Mouse (Mus musculus): ENCODE measurements around the gene Myom3.

Myom3 gene

DNA sequence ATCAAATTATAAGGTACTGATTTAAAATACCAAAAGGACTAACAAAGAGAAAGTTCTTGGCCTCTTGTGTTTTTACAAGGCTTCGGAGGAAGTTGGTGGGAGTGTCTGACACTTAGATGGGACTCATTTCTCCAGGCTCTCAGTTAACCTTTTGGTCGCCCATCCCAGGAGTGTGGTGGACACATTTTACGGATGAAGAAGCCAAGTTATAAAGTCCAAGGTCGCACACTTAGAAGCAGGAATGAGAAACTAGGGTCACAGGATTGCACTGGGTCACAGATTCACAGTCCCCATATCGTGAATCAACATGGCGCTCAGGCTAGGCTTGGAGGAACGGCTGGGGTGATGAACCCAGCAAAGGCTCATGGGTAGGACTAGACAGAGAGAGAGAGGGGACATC is 2.1 kb downstream of the Myom3 start:
- no peak for DNase-seq

DNA sequence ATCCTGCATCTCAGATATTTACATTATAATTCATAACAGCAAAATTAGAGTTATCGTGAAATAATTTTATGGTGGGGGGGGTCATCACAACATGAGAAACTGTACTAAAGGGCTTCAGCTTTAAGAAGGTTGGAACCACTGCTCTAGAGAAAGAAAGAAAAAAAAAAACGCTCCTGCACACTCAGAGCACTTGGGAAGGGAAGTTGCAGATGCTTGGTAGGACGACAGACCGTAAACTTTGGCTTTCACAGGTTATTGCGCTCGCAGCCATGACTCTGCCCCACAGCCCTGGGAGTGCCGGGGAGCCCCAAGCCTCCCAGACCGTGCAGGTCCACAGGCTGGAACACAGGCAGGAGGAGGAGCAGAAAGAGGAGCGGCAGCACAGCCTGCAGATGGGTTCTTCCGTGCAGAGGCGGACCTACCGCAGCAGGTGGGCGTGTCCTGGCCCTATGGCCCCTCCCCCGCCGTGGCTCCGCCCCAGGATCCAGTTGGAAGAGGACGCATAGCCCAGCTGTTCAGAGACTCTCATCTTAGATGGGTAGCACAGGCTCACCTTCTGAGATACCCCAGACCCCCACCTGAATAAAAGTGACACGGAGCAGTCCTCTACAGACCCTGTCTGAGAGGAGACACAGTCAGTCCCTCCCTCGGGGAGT is 2.9 kb downstream of the Myom3 start:
- DNase-seq, result no peak

DNA sequence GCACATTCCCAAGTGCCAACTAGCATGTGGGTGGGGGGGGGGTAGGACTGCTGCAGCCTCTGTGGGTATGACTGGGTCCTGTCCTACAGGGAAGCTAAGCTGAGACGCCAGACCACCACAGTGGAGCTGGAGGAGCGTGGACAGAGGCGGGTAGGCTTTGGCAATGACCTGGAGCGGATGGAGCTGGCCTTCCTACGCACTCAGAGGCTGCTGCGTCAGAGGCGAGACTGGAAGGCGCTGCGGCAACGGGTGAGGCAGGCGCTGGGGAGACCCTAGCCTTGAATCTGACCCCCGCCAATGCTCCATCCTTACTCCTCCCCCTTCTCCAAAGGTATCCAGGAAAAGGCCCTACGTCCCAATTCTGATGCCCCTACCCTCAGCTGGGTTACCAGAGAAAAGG is 5.2 kb downstream of the Myom3 start:
- DNase-seq, result no peak

DNA sequence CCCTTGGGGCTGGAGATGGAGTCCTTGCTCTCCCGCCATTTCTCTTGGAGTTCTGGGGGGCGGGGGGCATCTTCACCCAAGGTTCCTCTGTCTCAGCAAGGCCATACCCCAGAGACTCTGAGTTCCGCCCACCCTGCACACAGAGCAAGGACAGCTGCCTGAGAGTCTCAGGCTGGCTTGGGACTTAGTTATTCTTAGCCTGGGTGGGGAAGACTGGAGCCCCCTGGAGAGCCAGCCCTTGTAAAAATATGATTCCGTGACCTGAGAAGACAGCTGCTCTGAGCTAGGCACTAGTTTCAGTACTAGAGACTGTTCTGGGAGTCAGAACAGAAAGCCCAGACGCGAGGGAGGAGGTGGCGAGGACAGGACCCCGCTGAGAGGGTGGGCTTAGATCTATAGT is 6.2 kb downstream of the Myom3 start:
- DNase-seq, result no peak

DNA sequence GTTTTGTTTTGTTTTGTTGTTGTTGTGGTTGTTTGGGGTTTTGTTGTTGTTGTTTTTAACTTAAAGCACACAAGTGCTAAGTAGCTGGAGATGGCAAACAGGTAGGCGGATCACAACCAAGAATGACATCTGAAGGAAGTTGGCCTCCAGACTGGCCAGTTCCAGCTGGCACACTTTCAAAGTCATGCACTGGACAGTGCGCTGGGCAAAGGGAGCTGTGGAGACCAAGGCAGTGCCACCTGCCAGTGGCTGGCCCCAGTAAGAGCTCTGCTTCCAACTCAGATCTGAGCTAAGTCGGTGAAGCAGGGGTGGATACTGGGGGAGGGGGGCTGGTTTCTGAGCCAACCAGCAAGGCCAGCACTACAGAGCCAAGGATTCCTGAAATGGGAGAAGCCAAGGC is 7.5 kb downstream of the Myom3 start:
- no peak for DNase-seq

DNA sequence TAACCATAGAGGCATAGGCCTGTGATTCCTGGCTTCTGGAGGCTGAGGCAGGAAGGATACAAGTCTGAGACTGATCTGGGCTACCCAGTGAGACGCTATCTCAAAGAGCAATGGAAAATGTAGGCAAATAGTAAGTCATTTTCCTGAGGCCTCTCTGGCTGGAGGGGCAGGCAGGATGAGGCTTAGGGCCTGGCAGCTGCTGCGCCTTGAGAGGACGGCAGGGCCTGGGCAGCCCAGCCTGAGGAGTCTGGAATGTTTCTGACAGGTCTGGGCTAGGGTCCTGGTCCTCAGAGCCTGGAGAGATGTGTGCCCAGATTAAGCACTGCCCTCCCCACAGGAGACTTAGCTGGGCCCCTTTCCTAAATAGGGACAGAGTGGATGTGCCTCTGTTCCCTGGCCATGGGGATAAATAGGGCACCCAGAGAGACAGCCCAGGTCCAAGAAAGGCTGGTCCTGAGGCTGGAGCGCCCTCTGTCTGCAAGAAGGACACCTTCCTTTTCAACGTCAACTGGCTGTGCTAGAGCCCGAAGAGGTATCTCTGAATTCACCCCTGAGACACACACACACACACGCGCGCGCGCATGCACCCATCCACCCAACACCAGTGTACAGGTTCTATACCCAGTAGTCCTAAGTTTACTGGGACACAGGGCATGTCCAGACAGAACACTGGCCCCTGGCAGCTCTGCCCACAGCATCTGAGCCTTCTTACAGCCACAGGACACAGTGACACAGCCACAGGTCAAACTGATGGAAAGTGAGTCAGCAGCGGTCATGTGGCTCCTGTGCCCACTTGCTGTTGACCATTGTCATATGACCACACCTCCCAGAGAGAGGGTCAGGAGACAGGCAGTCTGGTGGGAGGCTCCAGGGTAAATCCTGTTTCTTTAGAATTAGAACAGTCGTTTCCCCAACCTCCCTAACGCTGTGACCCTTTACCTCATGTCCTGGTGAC is 9.3 kb downstream of the Myom3 start:
- DNase-seq, result peak; percentile 13

DNA sequence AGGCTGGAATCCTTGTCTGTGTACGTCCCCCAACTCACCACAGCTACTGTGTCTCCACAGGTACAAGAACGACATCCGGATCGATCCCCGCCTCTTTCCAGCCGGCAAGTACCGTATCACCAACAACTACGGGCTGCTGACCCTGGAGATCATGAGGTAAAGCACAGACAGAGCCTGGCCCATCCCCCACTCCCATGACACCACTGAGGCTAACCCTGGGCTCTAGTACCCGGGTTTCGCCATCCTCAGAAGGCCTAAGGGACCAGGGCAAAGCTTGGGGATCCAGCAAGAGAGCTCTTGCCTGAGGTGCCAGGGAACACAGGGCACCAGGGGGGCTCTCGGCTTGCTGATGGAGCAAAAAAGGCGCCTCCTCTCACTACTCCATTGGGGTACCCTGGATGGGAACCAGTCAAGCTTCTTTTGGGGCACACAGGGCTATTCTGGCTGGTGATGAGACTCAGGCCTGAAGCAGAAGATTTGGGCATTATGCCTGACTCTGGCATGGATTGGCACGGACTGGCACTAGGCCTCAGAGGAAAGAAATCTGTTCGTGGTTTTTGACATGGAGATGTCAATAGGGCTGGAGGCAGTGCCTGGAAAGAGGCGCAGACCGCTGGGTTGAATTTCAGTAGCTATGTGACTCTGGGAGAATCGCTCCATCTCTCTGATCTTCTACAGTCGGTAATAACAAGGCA is 11.2 kb downstream of the Myom3 start:
- no peak for DNase-seq

DNA sequence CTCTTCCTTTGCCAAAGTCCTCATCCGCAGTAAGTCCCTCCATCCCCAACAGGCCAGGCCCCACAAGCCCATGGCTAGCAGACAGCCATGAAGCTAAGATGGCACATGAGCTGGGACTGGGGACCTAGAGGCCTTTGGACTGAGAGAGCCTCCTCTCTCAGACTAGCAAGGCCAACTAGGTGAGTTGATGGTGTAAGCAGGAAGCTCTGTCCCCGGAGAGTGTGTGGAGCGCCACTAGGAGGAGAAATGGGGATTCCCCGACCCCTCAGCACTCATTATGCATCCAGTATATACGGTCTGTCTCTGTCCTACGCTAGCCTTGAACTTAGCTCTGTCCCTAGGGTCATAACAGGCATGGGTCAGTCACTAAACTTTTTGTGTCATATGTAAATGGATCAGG is 12.1 kb downstream of the Myom3 start:
- DNase-seq, result no peak

DNA sequence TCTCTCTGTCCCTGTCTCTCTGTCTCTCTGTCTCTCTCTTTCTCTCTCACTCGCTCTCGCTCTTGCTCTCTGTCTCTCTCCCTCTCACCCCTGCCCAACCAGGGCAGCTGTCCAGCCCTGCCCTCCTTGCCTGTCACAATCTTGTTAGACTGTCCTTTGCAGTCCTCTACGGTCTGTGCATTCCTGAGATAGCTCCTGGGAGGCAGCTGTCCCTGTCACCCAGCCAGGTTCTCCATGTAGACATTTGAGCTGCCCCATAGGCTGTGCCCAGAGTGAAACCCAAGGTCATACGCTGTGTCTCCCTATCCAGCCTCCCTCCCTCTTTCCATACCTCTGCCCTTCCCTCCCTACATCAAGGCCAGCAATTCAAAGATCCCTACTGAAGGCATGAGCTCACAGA is 13.2 kb downstream of the Myom3 start:
- no peak for DNase-seq

DNA sequence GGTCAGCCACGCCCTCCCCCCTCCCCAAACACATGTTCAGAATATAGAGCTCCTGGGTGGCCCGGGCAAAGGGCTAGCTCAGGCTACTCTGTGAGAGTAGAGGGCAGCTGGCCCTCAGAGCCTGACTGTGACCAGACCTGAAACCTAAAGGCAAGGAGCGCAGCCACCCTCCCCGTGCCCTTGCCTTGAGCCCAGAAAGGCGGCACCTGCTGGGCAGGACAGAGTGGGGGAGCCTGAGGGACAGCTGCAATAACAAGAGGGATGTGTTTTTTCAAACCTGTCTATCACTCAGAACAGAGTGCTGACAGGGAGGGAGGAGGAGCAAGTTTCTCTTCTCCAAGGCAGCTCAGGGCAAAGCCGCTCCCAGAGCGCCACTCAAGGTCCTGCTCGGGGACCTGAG is 15.0 kb downstream of the Myom3 start:
- DNase-seq, result no peak

DNA sequence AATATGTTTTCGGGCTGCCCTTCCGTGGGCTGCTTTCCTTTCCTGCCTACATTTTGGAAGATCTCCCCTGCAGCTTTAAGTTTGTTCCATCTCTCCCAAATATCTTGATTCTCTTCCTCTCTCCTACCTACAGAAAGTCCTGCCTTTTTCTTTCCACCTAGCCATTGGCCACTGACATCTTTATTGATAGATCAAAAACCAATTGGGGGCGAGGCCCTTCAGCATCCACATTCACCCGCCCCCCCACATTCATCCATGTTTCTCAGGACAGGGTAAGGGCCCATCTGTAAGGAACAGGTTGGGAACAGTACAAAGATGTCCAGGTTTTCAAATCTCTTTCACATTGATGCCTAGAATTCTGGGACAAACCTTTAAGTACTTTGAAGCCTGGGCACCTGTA is 17.3 kb downstream of the Myom3 start:
- no peak for DNase-seq

DNA sequence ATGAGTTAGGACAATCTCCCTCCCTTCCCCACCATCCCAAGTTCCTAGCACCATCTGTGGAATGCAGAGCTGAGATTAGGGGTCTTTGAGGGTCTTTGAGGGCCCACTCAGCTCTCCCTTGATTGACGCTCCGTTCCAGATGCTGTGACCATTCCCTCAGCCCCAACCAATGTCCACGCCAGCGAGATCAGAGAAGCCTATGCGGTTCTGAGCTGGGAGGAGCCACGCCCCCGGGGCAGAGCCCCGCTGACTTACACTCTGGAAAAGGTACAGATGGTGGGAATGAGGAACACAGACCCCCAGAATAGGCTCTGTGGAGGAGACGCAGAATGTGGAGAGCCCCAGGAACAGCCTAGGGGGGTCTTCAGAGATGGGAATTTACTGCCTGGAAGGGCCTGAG is 20.1 kb downstream of the Myom3 start:
- DNase-seq, result no peak

DNA sequence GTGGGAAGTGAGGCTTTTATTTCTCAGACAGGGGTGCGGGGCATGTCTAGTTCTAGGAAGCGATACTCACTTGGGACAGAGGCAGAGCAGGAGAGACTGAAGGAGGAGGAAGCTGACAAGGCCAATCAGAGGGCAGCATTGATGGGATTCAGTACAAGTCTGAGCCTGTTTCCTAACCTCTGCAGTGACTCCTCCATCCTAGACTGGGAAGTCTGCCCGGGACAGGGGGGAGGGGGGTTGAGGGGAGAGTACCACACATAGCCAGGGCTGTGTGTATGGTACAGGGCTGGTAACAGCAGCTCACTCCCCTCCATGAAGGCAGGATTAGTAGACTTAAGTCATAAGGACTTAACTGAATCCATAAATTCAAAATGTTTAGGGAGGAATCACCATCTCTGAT is 20.7 kb downstream of the Myom3 start:
- DNase-seq, result no peak

DNA sequence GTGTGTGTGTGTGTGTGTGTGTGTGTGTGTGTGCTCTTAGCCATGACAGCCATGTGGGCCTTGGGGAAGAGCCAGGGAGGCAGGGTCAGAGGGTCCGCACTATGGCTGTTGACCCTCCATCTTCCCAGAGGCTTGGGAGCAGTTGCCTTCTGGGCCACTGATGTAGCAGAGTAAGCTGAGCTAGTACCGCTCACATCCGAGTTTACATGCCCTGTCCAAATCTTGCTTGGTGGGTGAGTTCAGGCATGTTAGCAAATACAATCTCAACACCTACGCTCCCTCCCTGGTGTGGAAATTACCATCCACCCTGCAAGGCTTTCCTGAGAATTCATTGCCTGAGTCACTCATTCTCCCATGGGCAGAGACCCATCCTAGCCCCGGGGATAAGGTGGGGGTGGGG is 21.8 kb downstream of the Myom3 start:
- DNase-seq, result no peak

DNA sequence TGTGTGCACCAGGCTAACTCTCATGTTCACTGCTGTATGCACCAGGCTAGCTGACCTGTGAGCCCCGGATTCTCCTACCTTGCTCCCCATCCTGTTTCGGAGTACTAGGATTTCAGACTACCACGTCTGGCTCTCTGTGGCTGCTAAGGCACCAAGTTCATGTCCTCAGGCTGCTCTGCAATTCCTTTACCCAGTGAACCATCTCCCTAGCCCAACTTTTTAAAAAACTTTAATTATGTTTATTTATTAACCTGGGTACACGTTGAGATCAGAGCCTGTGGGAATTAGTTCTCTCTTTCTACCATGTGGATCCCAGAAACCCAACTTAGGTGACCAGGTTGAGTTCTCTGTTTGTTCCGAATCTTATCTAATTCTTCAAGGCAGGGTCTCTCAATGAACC is 27.1 kb downstream of the Myom3 start:
- DNase-seq, result no peak

DNA sequence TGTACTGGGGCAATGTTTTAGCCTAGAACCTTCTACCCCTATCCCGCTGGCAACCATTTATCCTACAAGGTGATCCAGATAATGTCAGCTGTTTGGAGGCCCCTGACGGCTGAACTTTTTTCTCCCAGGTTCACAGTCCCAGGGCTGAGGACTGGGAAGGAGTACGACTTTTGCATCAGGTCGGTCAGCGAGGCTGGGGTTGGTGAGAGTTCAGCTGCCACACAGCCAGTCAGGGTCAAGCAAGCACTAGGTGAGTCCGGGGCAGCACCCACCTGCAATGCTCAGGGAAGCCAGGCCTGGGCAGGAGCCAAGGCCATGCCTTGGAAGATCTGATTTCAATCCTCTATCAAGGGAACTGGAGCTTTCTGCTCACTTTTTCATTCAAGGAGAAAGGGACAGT is 27.8 kb downstream of the Myom3 start:
- DNase-seq, result no peak

DNA sequence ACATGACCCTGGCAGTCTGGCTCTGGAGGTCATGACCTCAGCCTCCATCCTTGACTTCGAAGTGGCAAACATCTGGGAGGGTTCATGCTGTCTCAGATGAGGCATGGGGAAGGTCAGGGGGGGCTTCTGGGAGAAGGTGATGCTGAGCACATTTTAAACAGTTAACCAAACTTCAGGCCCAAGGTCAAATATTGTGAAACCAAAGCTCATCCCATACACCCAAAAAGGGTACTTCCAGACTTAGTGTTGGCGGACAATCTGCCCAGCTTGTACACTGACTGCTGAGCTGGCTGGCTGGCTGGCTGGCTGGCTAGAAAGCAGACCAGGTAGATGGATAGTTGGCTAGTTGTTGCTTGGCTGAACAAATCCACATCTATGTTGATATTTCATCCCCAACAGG is 29.6 kb downstream of the Myom3 start:
- DNase-seq, result no peak

DNA sequence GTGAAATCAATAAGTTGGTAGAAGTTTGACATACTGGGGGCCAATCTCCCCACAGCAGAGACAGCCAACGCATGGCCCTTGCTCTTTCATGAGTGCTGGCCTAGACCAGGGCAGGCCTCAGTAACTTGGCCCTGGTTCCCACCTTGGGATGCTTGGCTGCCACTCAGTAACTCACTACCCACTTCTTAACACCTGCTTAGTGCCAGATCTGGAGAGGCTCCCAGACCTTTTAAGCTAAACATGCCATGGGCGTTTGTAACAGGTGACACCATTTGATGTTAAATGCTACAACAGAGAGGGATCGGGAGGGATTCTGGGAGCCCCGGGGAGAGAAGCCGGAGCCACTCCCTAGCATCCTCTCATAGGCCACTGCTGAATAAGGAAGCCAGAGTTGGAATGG is 33.3 kb downstream of the Myom3 start:
- DNase-seq, result peak; percentile 10

DNA sequence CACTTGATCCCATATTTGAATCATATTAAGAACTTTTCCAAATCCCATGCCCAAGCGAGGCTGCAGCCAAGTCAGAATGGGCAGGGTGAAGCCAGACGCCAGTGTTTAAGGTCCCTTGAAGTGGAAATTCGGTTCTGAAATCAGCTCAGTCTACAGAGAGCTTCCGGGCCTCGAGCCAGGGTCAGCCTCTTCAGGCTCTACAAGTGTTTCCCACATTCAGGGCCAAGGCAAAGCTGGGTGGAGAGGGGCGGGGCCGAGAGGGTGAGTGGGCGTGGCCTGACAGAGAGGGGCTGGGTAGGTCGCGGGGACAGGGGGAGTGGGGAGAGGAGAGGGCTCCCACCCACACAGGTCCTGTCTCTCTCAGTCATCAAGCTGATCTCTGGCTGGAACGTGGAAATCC is 38.4 kb downstream of the Myom3 start:
- no peak for DNase-seq

DNA sequence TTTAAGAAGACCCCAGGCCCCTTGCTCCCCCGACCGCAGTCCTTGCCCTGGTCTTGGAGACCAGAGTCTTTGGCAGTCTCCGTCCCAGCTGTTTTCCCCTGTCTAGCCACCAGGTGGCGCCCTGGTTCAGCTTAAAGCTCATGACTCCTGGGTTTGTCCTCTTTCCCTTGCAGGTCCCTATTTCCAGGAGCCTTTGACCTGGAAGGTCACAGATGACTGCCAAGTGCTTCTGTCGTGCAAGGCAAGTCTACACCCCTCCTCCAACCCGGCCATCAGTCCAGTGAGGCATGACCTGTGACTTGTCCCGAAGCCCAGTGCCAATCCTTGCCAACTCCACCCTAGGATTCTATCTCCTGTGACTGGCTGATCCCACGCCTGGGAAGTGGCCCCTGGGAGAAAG is 42.0 kb downstream of the Myom3 start:
- DNase-seq, result peak; percentile 88

DNA sequence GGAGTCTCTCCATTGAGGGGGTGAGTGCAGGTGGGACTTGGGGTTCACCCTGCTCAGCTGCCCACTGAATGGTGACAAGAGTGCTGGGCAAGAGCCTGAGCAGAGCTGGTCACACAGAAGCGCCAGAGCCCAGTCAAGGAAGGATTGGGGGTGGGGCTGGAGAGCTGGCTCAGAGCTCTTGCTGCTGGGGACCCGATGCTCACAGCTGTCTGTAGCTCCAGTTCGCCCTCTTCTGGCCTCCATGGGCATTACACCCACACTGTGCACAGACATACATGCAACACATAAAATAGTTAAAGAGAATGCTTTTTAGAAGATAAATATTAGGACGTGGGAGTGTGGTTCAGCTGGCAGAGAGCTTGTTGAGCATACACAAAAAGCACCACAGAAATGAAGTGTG is 43.8 kb downstream of the Myom3 start:
- no peak for DNase-seq

DNA sequence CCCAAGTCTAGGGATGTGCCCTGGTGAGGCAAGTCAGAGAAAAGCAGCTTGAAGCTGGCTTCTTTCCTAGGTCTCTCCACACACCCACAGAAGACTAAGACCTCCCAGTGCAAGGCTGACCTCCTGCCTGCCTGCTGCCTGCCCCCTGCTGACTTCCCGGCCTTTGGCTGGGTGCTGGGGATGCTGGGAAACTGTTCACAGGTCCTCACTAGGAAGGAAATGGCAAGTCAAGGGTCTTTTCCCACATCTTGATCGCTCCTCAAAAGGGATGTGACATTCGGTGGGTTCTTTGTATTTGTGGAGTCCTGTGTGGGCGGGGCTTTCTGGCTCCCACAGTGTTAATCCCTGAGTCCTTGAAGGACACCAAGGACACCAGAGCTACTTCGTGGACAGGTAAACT is 44.7 kb downstream of the Myom3 start:
- DNase-seq, result no peak

DNA sequence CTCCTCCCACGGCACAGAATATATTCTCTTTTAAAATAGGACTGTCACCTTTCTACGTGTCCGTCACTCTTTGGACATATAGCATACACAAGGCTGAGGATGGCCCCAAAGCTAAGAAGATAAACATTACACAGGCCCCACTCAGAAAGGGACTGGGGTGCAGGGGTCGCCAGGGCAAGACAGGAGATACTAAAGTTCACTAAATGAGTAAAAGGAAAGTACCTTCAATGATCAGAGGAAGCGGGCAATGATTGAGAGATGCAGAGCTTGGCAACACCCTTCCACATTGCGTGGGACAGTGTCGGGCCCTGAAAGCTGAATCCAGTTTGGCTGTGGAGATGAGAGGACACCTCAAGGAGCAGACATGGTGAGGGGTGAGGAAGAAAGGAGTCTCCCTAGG is 55.4 kb downstream of the Myom3 start:
- DNase-seq, result no peak

Data from cerebellum, adult 9-10 months (tissue).